Mouse (Mus musculus): ENCODE data around the gene Ergic1. TPM values are rescaled to one million over a fixed set of nuclear protein-coding genes. Genes with fewer than 3 reads are reported as not detected.

Ergic1 gene
- polyA plus RNA-seq, 1 experiment from 2014 or later = 103 TPM

- Histone ChIP-seq H3K4me3 (no peak overlapping the region), H3K27ac (peak overlapping the region; percentile 67), H3K36me3 (peaks cover 27% of the 10 kb centered on the region), H3K4me1 (replicated peaks) (peaks cover 40% of the 10 kb centered on the region), H3K27me3 (ENCODE audit: insufficient read depth, poor library complexity, severe bottlenecking) (no peaks in the 10 kb centered on the region), H3K9me3 (no peaks in the 10 kb centered on the region)
- DNase-seq (ENCODE audit: low spot score) = no peak
- WGBS = 67% methylated on average over 17 of the region's 17 CpGs
These were observed 39.7 kb downstream of the Ergic1 start for GRCm38 (mm10) chr17:26600913-26601447.

DNA sequence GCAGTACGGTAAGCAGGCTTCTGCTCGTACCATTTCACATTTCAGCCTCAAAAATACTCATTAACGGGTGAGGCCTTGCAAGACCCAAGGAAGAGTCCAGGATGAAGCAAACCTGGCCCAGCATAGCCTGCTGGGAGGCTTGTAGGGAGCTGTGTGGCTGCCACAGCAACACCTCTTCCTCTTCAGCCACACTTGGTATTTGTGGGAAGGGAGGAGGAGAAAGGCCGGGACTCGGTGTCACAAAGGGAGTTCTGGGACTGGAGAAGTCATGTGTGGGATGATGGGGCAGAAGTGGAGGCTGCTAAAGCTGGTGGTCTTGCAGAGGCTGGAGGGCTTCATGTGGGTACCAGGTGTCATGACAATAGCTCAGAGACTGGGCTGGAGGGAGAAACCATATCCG, 40.2 kb downstream of the Ergic1 start:
- H3K27me3 ChIP-seq (ENCODE audit: insufficient read depth, poor library complexity, severe bottlenecking) = no peaks in the 10 kb centered on the region
- peaks cover 23% of the 10 kb centered on the region for H3K36me3 ChIP-seq
- WGBS = 69% methylated on average over 6 of the region's 6 CpGs
- peak overlapping the region; percentile 67 for H3K27ac ChIP-seq
- H3K9me3 ChIP-seq = no peaks in the 10 kb centered on the region
- no peak for DNase-seq (ENCODE audit: low spot score)
- no peak overlapping the region for H3K4me3 ChIP-seq
- H3K4me1 ChIP-seq (replicated peaks) = peaks cover 34% of the 10 kb centered on the region

DNA sequence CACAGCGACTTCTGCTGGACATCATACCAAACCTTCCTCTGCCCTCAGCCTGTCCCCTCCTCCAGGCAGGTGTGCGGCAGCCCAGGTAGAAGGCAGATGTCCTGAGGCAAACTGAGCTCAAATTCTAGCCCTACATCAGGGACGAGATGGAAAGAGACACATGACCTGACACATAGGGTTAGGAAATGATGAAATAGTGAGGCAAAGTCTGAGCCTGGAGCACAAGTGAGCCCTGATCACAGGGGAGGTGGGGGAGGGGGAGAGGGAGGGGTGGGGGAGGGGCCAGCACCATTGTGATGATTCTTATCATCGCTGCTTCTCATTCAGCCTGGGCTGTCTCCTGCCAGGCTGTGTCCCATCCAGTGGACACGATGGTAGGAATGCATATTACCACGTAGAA, 40.6 kb downstream of the Ergic1 start:
- Histone ChIP-seq H3K36me3 (peaks cover 22% of the 10 kb centered on the region), H3K4me3 (no peak overlapping the region), H3K27ac (peak overlapping the region; percentile 67), H3K4me1 (replicated peaks) (peaks cover 30% of the 10 kb centered on the region), H3K9me3 (no peaks in the 10 kb centered on the region), H3K27me3 (ENCODE audit: insufficient read depth, poor library complexity, severe bottlenecking) (no peaks in the 10 kb centered on the region)
- peak; percentile 20 for DNase-seq (ENCODE audit: low spot score)
- 57% methylated on average over 6 of the region's 6 CpGs for WGBS

- H3K36me3 ChIP-seq = peaks cover 20% of the 10 kb centered on the region
- peak overlapping the region; percentile 67; the same call in 1 of the 2 replicates for H3K27ac ChIP-seq
- no peaks in the 10 kb centered on the region for H3K9me3 ChIP-seq
- 84% methylated on average over 12 of the region's 12 CpGs for WGBS
- no peak overlapping the region for H3K4me3 ChIP-seq
- H3K27me3 ChIP-seq (ENCODE audit: insufficient read depth, poor library complexity, severe bottlenecking) = no peaks in the 10 kb centered on the region
- DNase-seq (ENCODE audit: low spot score) = no peak
- H3K4me1 ChIP-seq (replicated peaks) = peaks cover 30% of the 10 kb centered on the region
These were observed 41.1 kb downstream of the Ergic1 start for GRCm38 (mm10) chr17:26602371-26602885.

- WGBS = 87% methylated on average over 8 of the region's 8 CpGs
- Histone ChIP-seq H3K27ac (no peak overlapping the region), H3K36me3 (peaks cover 23% of the 10 kb centered on the region), H3K4me3 (no peak overlapping the region), H3K27me3 (ENCODE audit: insufficient read depth, poor library complexity, severe bottlenecking) (no peaks in the 10 kb centered on the region), H3K4me1 (replicated peaks) (peaks cover 30% of the 10 kb centered on the region), H3K9me3 (no peaks in the 10 kb centered on the region)
- DNase-seq (ENCODE audit: low spot score) = no peak
These were observed 42.0 kb downstream of the Ergic1 start for GRCm38 (mm10) chr17:26603311-26603710.

- 88% methylated on average over 4 of the region's 4 CpGs for WGBS
- H3K36me3 ChIP-seq = peaks cover 42% of the 10 kb centered on the region
These were observed 44.3 kb downstream of the Ergic1 start for GRCm38 (mm10) chr17:26605636-26606035.

GRCm38 (mm10) chr17:26606516-26606915, 45.2 kb downstream of the Ergic1 start:
- DNase-seq (ENCODE audit: low spot score) = no peak
- Histone ChIP-seq H3K36me3 (peaks cover 51% of the 10 kb centered on the region), H3K27me3 (ENCODE audit: insufficient read depth, poor library complexity, severe bottlenecking) (no peaks in the 10 kb centered on the region), H3K27ac (no peak overlapping the region), H3K4me1 (replicated peaks) (peaks cover 21% of the 10 kb centered on the region), H3K9me3 (no peaks in the 10 kb centered on the region), H3K4me3 (no peak overlapping the region)
- WGBS = 81% methylated on average over 2 of the region's 2 CpGs

More at GRCm38 (mm10) chr17:26605636-26606035, 44.3 kb downstream of the Ergic1 start:
- no peak overlapping the region for H3K4me3 ChIP-seq
- DNase-seq (ENCODE audit: low spot score) = no peak
- H3K9me3 ChIP-seq = no peaks in the 10 kb centered on the region
- peaks cover 28% of the 10 kb centered on the region for H3K4me1 ChIP-seq (replicated peaks)
- no peaks in the 10 kb centered on the region for H3K27me3 ChIP-seq (ENCODE audit: insufficient read depth, poor library complexity, severe bottlenecking)
- H3K27ac ChIP-seq = no peak overlapping the region

DNA sequence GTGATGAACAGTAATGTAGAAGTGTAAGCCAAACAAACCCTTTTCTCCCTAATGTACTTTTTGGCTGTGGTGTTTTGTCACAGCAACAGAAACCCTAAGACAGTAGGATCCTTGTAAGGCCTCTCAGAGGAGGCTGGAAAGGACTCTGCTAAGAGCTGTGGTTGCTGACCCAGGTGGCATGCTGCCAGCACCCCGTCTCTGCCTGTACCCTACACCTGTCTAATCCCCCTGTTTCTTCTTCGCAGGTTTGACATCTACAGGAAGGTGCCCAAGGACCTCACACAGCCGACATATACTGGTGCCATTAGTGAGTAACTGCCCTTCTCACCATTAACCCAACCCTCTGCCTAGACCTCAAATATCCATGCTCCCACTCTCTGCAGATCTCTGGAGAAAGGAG, 47.1 kb downstream of the Ergic1 start:
- no peak overlapping the region for H3K27ac ChIP-seq

DNA sequence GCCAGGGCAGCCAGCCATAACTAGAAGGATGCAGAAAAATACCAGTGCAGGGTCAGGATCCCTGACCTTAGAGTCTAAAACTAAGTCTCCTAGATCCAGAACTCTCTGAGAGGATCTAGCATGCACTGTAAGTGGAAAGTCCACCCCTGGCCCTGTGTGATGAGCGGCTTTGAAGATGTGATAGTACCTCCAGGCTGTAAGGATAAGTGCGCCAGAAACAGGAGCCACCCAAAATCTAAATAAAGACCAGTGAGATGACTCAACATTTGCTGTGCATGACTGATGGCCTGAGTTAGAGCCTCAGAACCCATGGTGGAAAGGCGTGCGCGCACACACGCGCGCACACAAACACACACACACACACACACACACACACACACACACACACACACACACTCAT, 47.6 kb downstream of the Ergic1 start:
- no peak for DNase-seq (ENCODE audit: low spot score)
- Histone ChIP-seq H3K4me3 (no peak overlapping the region), H3K36me3 (peaks cover 67% of the 10 kb centered on the region), H3K27ac (no peak overlapping the region), H3K9me3 (no peaks in the 10 kb centered on the region), H3K4me1 (replicated peaks) (no peaks in the 10 kb centered on the region), H3K27me3 (ENCODE audit: insufficient read depth, poor library complexity, severe bottlenecking) (no peaks in the 10 kb centered on the region)
- WGBS = 94% methylated on average over 8 of the region's 8 CpGs

More for the DNA sequence above, 47.1 kb downstream of the Ergic1 start:
- WGBS = 91% methylated on average over 3 of the region's 3 CpGs
- Histone ChIP-seq H3K4me1 (replicated peaks) (0 out of 2 replicates have a peak, but pooled peaks cover 4% of the 10 kb centered on the region), H3K9me3 (no peaks in the 10 kb centered on the region), H3K4me3 (no peak overlapping the region), H3K36me3 (peaks cover 61% of the 10 kb centered on the region), H3K27me3 (ENCODE audit: insufficient read depth, poor library complexity, severe bottlenecking) (no peaks in the 10 kb centered on the region)
- DNase-seq (ENCODE audit: low spot score) = no peak

- Histone ChIP-seq H3K27ac (no peak overlapping the region), H3K4me1 (replicated peaks) (no peaks in the 10 kb centered on the region), H3K27me3 (ENCODE audit: insufficient read depth, poor library complexity, severe bottlenecking) (no peaks in the 10 kb centered on the region), H3K4me3 (no peak overlapping the region), H3K36me3 (peaks cover 73% of the 10 kb centered on the region), H3K9me3 (no peaks in the 10 kb centered on the region)
- no peak for DNase-seq (ENCODE audit: low spot score)
- 88% methylated on average over 8 of the region's 8 CpGs for WGBS
These were observed 48.5 kb downstream of the Ergic1 start for GRCm38 (mm10) chr17:26609820-26610219.

DNA sequence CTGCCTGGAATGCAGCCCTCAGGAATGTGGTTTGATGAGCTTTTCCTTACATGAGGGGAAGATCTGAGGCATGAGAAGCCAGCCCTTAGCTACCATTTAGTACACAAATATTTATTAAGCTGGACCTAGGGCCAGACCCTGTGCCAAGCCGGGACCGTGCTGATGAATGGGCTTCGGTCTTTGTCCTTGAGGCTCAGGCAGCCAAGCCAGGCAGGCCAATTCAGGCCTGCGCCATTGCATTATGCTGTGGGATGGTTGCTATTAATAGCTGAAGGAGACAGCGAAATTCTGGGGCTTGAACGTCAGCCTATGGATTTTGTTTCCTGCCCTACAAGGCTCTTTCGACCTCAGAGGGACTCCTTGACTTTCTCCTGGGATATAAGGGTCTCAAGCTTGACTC, 50.0 kb downstream of the Ergic1 start:
- WGBS = 83% methylated on average over 7 of the region's 7 CpGs
- H3K4me1 ChIP-seq (replicated peaks) = no peaks in the 10 kb centered on the region
- peaks cover 75% of the 10 kb centered on the region for H3K36me3 ChIP-seq
- H3K27ac ChIP-seq = no peak overlapping the region
- no peaks in the 10 kb centered on the region for H3K27me3 ChIP-seq (ENCODE audit: insufficient read depth, poor library complexity, severe bottlenecking)
- DNase-seq (ENCODE audit: low spot score) = no peak
- no peaks in the 10 kb centered on the region for H3K9me3 ChIP-seq
- no peak overlapping the region for H3K4me3 ChIP-seq

- no peaks in the 10 kb centered on the region for H3K4me1 ChIP-seq (replicated peaks)
- no peaks in the 10 kb centered on the region for H3K9me3 ChIP-seq
- 95% methylated on average over 4 of the region's 4 CpGs for WGBS
- no peak overlapping the region for H3K4me3 ChIP-seq
- H3K36me3 ChIP-seq = peaks cover 81% of the 10 kb centered on the region
- no peak for DNase-seq (ENCODE audit: low spot score)
- H3K27me3 ChIP-seq (ENCODE audit: insufficient read depth, poor library complexity, severe bottlenecking) = no peaks in the 10 kb centered on the region
- no peak overlapping the region for H3K27ac ChIP-seq
These were observed 50.6 kb downstream of the Ergic1 start for GRCm38 (mm10) chr17:26611918-26612317.

DNA sequence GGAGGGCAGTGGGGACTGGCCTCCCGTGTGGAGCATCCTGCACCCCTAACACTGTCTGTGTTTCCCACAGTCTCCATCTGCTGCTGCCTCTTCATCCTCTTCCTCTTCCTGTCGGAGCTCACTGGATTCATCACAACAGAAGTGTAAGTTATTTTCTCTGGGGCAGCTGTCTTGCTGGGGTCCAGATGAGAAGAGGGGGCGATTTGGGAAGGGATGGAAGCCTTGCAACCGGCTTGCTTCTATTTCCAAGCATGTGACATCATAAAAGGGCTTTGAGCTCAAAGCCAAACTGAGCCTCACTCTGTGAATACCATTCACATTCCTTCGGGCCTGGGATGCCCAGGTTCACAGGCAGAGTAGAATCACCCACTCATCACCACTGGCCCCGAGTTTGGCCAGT, 53.0 kb downstream of the Ergic1 start:
- Histone ChIP-seq H3K4me3 (no peak overlapping the region), H3K27ac (no peak overlapping the region), H3K9me3 (no peaks in the 10 kb centered on the region), H3K36me3 (peaks cover 88% of the 10 kb centered on the region), H3K27me3 (ENCODE audit: insufficient read depth, poor library complexity, severe bottlenecking) (no peaks in the 10 kb centered on the region), H3K4me1 (replicated peaks) (no peaks in the 10 kb centered on the region)
- WGBS = 89% methylated on average over 6 of the region's 6 CpGs
- no peak for DNase-seq (ENCODE audit: low spot score)
